Mouse (Mus musculus): Measurements from ENCODE around the gene Lpar6. TPM values are rescaled to one million over a fixed set of nuclear protein-coding genes. Genes with fewer than 3 reads are reported as not detected.

Gene Lpar6
- total RNA-seq (2021): under 1 TPM; 0.59 to 0.82 TPM
- long read RNA-seq, experiment 1, full-length matches to known transcripts: 3 of 3 reads
- long read RNA-seq, experiment 1, partial matches to known transcripts: 0 of 3 reads
- long read RNA-seq, experiment 1, other reads (novel, unspliced or antisense): 0 of 3 reads
- long read RNA-seq, experiment 2: 0 reads

DNA sequence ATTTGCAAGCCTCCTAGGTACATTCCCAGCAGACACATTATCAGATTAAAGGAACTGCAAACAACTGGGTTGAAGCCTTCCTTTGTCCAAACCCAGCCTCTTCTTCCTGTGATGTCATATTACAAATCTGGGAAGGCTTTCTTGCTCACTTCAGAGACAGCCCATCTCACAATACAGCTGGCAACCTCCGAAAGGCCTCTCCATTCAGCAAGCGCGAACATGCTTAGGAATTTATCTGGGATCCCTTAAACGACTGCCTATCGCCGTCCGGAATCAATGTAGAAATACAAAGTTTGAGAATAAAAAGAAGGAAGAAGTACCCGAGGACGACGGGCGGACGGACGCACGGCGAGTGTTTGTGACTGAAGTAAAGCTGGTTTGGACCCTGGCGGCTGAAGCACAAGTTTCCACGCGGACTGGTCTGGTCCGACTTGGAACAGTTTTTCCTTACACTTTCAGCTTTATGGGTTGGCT lies at the start of gene Lpar6:
Gene Lpar6, plus strand, starts transcription at position 48 of the 474 bp plus-strand sequence.
- Histone ChIP-seq H3K4me3 (peak within 1 kb of the TSS; percentile 81), H3K27ac (peak within 1 kb of the TSS; percentile 87)
- TF ChIP-seq CTCF (IDR thresholded peaks at IDR 0.05): peak; percentile 17; the same call in 1 of the 2 replicates
- intact Hi-C loops (cut with DNase I): loop anchor here (5.0 to 10.0 kb wide), 4 partner anchors 49 to 237 kb away; no protein-coding TSS in a partner anchor
- DNase-seq: peak; percentile 56

DNA sequence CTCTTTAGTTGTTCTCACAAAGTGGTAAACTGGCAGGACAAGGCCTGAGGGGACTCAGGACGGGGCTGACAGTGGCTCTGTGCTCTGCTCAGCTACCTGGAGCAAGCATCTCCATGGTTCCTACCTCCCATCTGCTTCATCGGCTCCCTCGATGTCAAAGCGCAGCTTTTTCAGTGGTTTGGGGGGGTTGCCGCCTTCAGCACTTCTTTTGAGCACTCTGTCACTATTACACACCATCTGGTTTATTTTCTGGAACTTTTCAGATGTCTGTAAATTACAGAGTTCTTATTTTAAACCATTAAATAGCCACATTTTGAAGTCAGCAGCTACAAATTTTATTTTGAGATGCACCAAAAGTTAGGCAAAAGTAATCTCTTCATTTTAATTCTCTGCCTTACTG lies 38.6 kb upstream of the Lpar6 start:
- Histone ChIP-seq H3K27ac (no peak overlapping the region), H3K4me3 (no peak overlapping the region)
- no peak for TF ChIP-seq CTCF (IDR thresholded peaks at IDR 0.05)
- no peak for DNase-seq
- intact Hi-C loops (cut with DNase I): no loop called here

- TF ChIP-seq CTCF (IDR thresholded peaks at IDR 0.05): no peak
- no peak overlapping the region for H3K27ac ChIP-seq
- intact Hi-C loops (cut with DNase I): no loop called here
- no peak overlapping the region for H3K4me3 ChIP-seq
- DNase-seq: no peak
Measured at GRCm38 (mm10) chr14:73201447-73201846, 36.2 kb upstream of the Lpar6 start.

GRCm38 (mm10) chr14:73204016-73204415 lies 33.7 kb upstream of the Lpar6 start:
- DNase-seq: no peak
- Histone ChIP-seq H3K27ac (no peak overlapping the region; the same call in 1 of the 2 replicates), H3K4me3 (no peak overlapping the region)
- TF ChIP-seq CTCF (IDR thresholded peaks at IDR 0.05): no peak
- intact Hi-C loops (cut with DNase I): no loop called here

DNA sequence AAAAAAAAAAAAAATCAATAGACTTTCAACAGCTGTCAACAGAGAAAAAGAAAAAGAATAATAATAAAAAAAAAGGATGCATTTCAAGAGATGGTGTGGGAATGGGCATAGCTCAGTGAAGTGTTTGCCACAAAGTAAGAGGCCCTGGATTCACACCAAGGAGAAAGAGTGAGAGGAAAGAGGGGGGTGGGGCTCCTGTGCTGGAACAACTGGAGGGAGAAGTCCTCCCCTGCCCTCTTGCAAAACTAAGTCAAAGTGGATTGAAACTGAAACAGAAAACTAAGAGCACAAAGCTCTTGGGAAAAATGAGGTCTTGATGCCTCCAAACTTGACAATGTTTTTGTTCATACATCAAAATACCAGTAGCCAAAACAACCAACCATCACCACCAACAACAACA lies 28.4 kb upstream of the Lpar6 start:
- DNase-seq: peak; percentile 28
- H3K27ac ChIP-seq: peak overlapping the region; percentile 66; the same call in 1 of the 2 replicates
- intact Hi-C loops (cut with DNase I): no loop called here
- no peak overlapping the region for H3K4me3 ChIP-seq
- no peak for TF ChIP-seq CTCF (IDR thresholded peaks at IDR 0.05)

GRCm38 (mm10) chr14:73210196-73210595 lies 27.5 kb upstream of the Lpar6 start:
- Histone ChIP-seq H3K27ac (no peak overlapping the region; the same call in 1 of the 2 replicates), H3K4me3 (no peak overlapping the region)
- no peak for DNase-seq
- TF ChIP-seq CTCF (IDR thresholded peaks at IDR 0.05): no peak
- intact Hi-C loops (cut with DNase I): no loop called here

DNA sequence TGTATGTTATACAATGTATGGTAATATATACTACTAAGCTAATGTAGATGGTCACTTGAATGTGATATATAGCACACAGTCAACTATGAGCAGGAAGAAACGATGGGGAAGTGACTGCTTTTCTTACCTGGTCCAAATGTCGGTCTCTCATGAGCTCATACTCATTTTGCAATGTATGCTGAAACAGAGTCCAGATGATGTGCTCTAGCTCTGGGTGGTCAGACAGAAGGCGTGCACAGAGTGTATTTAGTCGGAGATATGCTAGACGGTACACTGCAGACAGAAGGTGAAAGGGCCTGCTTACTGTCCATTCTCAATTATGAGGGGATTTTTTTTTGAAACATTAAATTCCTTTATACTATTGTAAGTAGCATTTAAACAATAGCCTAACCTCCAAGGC lies 26.2 kb upstream of the Lpar6 start:
- H3K27ac ChIP-seq: no peak overlapping the region
- DNase-seq: no peak

GRCm38 (mm10) chr14:73217062-73217461 lies 20.6 kb upstream of the Lpar6 start:
- Histone ChIP-seq H3K27ac (peak overlapping the region; percentile 46; the same call in 1 of the 2 replicates), H3K4me3 (no peak overlapping the region)
- intact Hi-C loops (cut with DNase I): no loop called here
- TF ChIP-seq CTCF (IDR thresholded peaks at IDR 0.05): no peak
- DNase-seq: no peak

More for the DNA sequence above, 26.2 kb upstream of the Lpar6 start:
- no peak for TF ChIP-seq CTCF (IDR thresholded peaks at IDR 0.05)
- H3K4me3 ChIP-seq: no peak overlapping the region
- intact Hi-C loops (cut with DNase I): no loop called here

- no peak for DNase-seq
- Histone ChIP-seq H3K27ac (no peak overlapping the region), H3K4me3 (no peak overlapping the region)
- no peak for TF ChIP-seq CTCF (IDR thresholded peaks at IDR 0.05)
- intact Hi-C loops (cut with DNase I): no loop called here
Measured at GRCm38 (mm10) chr14:73222316-73222970, 15.3 kb upstream of the Lpar6 start.

GRCm38 (mm10) chr14:73226346-73226745 lies 11.3 kb upstream of the Lpar6 start:
- no peak for DNase-seq
- intact Hi-C loops (cut with DNase I): no loop called here
- no peak for TF ChIP-seq CTCF (IDR thresholded peaks at IDR 0.05)
- Histone ChIP-seq H3K27ac (peak overlapping the region; percentile 83), H3K4me3 (no peak overlapping the region)

DNA sequence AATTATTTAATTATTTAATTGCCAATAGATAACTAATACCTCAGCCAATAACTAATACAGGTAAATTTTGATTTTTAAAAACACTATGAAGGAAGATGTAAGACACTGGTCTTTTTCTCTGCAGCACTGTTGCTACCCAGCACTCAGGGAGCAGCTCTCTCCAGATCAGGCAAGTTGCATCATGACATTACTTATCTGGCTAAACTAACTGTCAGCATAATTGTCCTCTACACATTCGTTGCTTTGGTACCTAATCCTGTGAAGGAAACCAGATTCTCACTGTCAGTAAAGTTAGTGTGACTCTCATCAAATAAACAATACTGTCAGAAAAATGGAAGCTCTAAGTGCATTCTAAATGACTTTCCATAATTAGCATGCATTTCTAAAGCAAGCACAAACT lies 10.8 kb upstream of the Lpar6 start:
- no peak for DNase-seq
- TF ChIP-seq CTCF (IDR thresholded peaks at IDR 0.05): no peak
- intact Hi-C loops (cut with DNase I): no loop called here
- no peak overlapping the region for H3K4me3 ChIP-seq
- peak overlapping the region; percentile 83 for H3K27ac ChIP-seq

DNA sequence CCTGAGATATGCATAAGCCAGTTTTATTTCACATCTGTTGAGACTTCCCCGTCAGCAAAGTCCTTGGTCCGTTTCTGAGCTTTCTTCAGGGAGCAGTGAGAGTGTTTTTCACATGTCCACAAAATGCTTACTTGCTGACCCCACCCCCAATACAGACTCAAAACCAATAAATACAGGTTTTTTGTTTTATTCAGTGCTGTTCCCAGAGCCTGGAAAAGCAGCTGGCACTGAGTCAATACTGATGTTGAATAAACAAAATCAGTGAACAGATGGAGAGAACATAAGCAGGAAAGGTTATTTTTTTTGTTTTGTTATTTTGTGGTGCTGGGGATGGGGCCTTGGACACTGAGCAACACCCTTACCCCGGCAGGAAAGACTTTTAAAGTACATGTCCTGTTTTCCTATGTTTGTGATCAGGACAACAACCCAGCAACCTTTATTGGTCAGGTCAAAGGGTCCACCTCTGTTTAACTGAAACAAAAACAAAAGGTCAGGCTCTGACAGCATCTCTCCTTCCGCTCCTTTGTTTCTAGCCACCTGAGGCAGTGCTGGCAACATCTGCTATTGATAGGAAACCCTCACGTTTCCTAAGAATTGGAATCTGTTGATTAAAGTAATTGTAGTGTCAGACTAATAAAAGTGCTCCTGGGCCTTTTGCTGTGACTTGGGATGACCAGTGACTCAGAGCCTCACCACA lies 6.3 kb upstream of the Lpar6 start:
- DNase-seq: no peak
- Histone ChIP-seq H3K4me3 (no peak overlapping the region), H3K27ac (peak overlapping the region; percentile 72)
- intact Hi-C loops (cut with DNase I): loop anchor here (10.0 kb wide), 1 partner anchor 243 kb away; no protein-coding TSS in a partner anchor
- no peak for TF ChIP-seq CTCF (IDR thresholded peaks at IDR 0.05)
